Mouse (Mus musculus) gastrocnemius, adult 2 months (tissue): ENCODE measurements around the gene Cpox. TPM values are rescaled to one million over a fixed set of nuclear protein-coding genes. Genes with fewer than 3 reads are reported as not detected.
A peak's percentile ranks its signal among the peaks of the same experiment; 100 is the strongest.

Source experiments
- DNase-seq: peaks from one replicate; pipeline ENCODE4 v3.0.0; 2022
- H3K27ac ChIP-seq: fragments of 200-600 bp; 2 replicates; pipeline ENCODE4 v1.8.1; 2022; ENCODE audit warnings: mild to moderate bottlenecking
- H3K4me3 ChIP-seq: fragments of 200-600 bp; 2 replicates; pipeline ENCODE4 v1.8.1; 2022; ENCODE audit warnings: mild to moderate bottlenecking, moderate library complexity
- CTCF ChIP-seq: fragments of 200-600 bp; IDR thresholded peaks from 2 replicates; pipeline ENCODE4 v1.8.1; 2022; ENCODE audit warnings: antibody characterized with exemption, mild to moderate bottlenecking, moderate library complexity
- intact Hi-C: fragments of 180-260 bp; cut with DNase I; formaldehyde crosslinking; loops from one replicate; pipeline ENCODE4 v1.15.1; 2025
- total RNA-seq, 2 experiments: library from RNA; stranded (reverse); gene quantifications; 2 replicates each; pipeline ENCODE4 v1.2.3; 2021

Gene Cpox
- total RNA-seq, 2 experiments from 2014 or later, result 20.2 to 25.4 TPM

DNA sequence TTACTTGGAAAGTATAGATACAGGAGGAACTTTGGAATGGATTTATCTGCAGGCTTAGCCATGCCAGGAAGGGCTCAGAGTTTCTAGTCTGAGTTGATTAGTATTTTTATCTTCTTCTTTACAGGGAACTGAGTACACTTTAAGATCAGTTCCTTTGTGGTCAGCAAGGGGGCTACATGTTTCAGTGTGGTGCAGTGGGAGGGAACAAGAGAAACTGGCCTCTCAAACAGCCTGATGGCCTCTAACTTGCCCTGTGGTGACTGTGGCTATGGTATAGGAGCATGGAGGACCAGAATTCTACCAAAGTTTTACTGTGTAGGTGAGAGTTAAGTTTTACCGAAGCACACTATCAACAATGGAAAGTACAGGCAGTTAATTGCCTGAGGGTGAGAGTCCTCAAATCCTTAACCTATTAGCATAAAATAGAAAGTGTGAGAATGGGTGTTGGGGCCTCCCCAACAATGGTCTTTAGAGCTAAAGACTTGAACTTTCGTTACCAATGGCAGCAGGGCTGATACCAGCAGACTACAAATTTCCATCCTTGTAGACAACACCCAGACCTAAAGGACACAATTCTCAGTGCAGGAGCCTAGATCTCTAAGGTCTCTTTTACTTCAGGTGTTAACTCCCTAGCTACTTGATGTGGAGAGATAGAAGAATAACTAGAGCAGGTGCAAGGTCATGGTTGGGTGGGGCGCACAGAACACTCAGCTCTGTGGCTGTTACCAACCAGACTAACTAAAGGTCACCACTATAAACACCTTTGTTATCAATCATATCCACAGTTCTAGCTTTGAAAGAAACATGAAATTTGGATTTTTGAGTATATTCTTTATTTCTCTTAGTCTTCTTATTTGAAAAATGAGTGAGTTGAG lies 38.7 kb downstream of the Cpox start:
- Histone ChIP-seq H3K27ac (peak overlapping the region; percentile 74), H3K4me3 (no peak overlapping the region)
- intact Hi-C loops, result no loop called here
- no peak for TF ChIP-seq CTCF
- no peak for DNase-seq

DNA sequence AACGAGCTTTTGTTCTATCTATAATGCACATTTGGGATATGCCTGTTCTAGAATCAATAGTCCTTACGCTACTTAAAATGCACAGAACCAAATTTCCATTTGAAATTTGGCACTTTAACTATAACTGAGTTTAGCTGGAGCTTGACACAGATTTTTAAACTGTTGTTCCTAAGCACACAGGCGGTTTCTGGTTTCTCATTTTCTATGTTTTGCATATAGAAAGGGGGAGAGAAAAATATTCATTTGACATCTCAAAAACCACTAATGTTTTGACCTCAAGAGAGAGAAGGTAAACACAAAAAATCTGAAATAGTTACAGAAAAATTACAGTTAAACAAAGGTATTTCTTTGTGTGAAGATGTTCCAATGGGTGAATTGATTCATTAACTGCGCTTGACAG lies 39.4 kb downstream of the Cpox start:
- intact Hi-C loops, result no loop called here
- DNase-seq, result no peak
- Histone ChIP-seq H3K4me3 (no peak overlapping the region), H3K27ac (no peak overlapping the region)
- TF ChIP-seq CTCF, result no peak

DNA sequence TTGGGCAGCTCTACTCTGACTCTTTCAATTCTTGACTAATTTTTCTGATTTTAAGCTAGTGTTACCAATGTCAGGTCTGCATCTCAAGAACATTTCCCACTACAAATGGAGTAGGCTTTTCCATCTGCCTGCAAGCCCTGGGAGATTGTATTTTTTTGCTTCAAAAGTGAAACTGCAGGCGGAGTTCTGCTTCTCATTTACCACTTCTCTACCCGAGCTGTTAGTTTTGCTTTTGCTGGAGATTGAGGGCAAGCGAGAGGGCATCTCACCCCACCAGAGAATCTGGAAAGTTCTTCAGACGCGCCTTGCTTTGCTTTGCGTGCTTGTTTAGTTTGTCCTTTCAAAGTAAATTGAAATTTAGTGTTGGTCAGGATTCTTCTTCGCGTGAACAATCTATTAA lies 42.1 kb downstream of the Cpox start:
- TF ChIP-seq CTCF, result no peak
- intact Hi-C loops, result no loop called here
- DNase-seq, result no peak

DNA sequence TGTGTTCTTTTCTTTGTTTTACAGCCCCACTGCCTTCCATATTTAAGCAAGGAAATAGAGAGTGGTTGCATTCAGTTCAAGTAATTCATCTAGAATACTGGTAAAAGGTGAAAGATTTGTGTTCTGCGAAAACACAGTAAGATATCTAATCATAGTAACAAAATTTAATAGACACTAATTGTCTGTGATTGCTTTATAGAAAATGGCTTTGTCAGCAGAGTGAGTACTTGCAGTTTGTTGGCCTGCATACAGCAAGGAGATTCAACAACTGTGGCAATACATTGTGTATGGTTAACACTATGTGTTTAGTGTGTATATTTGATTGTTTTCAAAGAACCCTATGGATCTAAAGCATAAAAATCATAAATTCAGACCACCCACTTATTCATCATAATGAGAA lies 43.0 kb downstream of the Cpox start:
- intact Hi-C loops, result no loop called here
- Histone ChIP-seq H3K27ac (no peak overlapping the region), H3K4me3 (no peak overlapping the region)
- DNase-seq, result no peak
- TF ChIP-seq CTCF, result no peak

More for the DNA sequence above, 42.1 kb downstream of the Cpox start:
- peak overlapping the region; percentile 17 for H3K4me3 ChIP-seq
- no peak overlapping the region for H3K27ac ChIP-seq

DNA sequence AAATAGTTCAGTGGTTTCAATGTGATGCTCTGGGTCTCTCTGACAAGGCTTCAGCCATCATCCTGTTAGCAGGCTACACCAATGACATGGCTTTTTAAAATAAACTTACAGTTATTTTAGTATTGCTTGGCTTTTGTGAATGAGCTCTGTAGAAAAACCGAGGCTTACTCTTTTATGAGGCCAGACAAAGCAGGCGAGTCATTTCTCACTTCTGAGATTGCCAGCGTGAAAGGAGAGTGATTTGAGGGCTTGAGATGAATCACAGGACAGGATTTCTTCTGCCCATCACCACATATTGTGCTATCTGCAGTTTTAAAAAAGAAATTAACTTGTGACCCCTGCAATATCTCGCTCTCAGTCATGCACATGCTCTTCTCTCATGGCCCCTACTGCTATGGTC lies 44.9 kb downstream of the Cpox start:
- Histone ChIP-seq H3K27ac (no peak overlapping the region), H3K4me3 (no peak overlapping the region)
- TF ChIP-seq CTCF, result no peak
- DNase-seq, result no peak
- intact Hi-C loops, result no loop called here

DNA sequence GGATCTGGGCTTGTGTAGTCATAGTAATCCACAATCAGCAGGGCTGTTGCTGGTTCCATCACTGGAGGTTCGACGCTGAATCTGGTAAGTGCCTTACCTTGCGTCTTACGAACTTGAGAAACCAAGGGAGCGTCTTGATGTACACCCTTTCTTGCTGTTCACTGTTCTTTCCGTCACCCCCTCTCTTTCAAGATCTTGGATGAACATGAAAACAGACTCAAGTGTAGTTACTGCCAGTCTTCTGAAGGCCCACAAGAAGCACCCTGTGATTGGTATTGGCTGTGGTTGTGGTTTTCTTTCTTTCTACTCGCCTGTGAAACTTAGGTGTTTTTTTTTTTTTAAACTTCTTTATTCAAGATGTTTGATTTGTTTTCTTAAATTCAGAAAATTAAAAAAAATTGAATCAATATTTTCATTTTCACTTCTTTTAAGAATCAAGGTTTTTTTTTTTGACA lies 48.6 kb downstream of the Cpox start, which contains the start of gene Gpr15:
TSS of gene Gpr15 (minus strand) at position 405 of the 455 bp plus-strand sequence.
- Histone ChIP-seq H3K4me3 (no peak within 1 kb of the TSS), H3K27ac (no peak within 1 kb of the TSS)
- no peak for DNase-seq
- no peak for TF ChIP-seq CTCF
- intact Hi-C loops, result no loop called here

DNA sequence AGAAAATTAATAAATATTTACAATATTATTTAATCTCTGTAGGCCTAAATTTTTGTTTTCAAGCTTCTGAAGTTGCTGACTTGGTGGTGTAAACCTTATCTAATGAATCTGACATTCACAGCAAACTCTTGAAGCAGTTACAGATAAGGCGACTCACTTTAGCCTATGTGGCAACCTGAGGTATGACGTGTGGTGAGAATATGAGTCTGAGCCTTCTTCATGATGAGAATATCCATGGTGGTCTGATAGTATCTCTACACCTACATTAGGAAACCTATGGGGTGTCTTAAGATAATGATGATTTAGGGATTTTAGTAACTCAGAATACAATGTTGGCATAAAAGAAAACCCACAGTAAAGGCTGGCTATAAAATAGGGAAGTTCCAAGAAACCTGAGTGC lies 52.2 kb downstream of the Cpox start:
- no peak overlapping the region for H3K4me3 ChIP-seq
- DNase-seq, result no peak
- intact Hi-C loops, result no loop called here
- no peak for TF ChIP-seq CTCF
- no peak overlapping the region for H3K27ac ChIP-seq

DNA sequence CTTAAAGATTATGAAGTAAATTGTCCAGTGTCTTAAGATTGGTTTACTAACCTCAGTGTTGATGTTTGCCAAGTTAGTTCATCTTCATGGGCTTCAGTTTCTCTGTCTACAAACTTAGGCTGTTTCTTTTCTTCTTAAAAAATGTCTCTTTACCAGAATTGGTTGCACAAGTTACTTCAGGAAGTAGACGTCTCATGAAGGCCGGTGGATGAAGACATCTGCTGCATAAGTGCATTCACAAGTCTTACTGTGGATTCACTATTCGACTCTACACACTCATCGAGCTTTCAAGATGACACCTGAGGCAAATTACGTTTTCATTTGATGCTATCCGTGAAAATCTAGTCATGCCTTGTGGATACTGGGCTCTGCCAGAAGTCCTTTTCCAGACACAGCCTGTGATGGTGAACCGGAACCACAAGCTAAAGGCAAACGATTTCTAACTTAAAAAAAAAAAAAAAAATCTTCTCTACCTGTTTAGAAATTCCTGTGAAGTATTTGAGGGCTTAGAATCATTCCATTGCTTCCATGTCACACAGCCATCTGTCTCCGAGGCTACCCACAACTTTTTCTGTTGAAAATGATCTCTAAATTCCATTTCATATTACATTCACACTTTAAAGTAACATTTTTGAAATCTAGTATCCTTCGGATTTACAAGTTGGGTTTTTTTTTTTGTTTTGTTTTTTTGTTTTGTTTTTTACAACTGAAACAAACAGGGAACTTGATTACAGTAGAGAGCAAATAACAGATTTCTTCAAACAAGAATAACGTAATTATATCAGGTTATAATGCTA lies 56.8 kb downstream of the Cpox start:
- no peak overlapping the region for H3K27ac ChIP-seq
- peak overlapping the region; percentile 81 for H3K4me3 ChIP-seq
- intact Hi-C loops, result no loop called here
- no peak for TF ChIP-seq CTCF
- DNase-seq, result no peak

DNA sequence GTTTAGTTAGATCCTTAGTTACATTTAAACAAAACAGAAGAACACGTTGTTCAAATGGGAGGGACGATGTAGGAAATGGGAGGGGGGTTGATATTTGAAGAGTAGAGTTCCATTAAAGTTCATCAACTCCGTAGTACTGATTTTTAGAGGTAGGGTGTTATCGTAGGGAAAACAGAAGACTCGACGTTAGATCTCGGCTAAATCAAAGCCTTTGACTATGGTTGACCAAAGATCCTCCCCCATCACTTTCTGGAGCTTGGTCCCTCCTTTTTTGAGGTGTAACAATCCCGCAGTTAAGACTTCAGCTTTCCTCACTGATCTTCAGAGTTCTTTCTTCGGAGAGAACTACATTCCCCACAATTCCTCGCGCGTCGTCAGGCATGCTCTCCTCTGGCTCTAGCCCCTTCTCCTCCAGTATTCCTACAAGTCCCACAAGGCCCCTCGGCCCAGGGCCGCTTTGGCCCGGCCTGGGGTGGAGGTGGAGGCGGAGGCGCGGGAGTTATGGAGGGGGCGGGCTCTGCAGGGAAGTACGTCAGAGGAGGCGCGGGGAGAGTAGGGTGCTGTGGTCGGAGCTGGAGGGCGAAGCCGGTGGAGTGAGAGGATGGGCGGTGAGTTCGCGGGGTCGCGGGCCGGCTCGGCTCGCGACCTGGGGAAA lies 57.5 kb downstream of the Cpox start, which contains the start of gene Cldnd1:
TSS of gene Cldnd1 (plus strand) at position 434 of the 655 bp plus-strand sequence.
- Histone ChIP-seq H3K4me3 (peak within 1 kb of the TSS; percentile 81), H3K27ac (peak within 1 kb of the TSS; percentile 92)
- intact Hi-C loops, result loop anchor here (2.0 kb wide), 1 partner anchor 57 kb away; the partner anchor contains the start of gene Cpox
- no peak for TF ChIP-seq CTCF
- peak; percentile 97 for DNase-seq

DNA sequence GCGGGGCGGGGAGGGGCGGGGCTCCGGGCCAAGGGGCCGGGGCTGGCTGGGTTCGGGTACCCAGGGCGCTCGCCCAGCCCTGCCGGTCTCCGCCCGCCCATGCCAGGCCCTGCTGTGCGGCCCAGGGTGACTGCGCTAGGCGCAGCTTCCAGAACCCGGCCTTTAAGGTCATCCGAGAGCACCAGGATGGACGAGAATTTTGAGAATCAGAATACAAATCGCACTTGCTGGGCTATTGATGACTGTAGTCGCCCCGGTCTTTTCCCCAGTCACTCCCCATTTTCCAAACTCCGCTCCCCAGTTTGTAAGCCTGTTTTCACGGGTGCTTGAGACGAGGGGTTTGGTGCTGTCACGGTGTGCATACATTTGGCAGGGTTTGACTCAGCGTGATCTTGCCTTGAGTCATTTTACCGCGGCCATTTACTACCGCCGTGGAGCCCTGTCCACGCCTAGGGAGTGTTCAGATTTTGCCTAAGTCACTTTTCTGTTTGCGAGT lies 58.1 kb downstream of the Cpox start:
- no peak for DNase-seq
- Histone ChIP-seq H3K4me3 (peak overlapping the region; percentile 81), H3K27ac (peak overlapping the region; percentile 92)
- TF ChIP-seq CTCF, result no peak
- intact Hi-C loops, result loop anchor here (2.0 kb wide), 1 partner anchor 57 kb away; the partner anchor contains the start of gene Cpox

DNA sequence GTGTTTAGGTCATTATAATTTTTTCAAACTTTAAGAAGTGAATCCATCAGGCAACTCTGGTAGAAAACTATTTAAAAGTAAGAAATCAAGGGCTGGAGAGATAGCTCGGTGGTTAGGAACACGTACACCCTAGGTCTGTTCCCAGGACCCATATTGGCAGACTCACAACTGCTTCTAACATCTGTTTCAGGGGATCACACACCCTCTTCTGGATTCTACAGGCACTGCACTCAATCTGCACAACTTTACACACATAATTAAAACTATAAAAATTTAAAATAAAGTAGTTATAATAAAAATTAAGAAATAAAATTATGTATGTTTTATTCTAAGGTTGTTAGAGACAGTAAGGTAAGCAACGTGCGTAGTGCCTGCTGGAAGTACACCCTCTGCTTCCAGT lies 68.1 kb downstream of the Cpox start:
- intact Hi-C loops, result no loop called here
- Histone ChIP-seq H3K4me3 (no peak overlapping the region), H3K27ac (no peak overlapping the region)
- TF ChIP-seq CTCF, result peak; percentile 44
- no peak for DNase-seq

DNA sequence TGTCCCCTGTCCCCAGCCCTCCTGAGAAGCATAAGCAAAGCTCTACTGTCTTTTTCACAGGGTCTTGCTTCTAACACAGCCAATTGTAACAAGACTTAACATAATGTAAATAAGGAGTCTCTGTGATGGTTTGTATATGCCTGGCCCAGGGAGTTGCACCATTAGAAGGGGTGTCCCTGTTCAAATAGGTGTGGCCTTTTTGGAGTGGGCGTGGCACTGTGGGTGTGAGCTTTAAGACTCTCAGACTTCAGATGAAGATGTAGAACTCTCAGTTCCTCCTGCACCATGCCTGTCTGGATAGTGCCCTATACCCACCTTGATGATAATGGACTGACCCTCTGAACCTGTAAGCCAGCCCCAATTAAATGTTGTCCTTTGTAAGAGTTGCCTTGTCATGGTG lies 68.7 kb downstream of the Cpox start:
- intact Hi-C loops, result no loop called here
- no peak for TF ChIP-seq CTCF
- Histone ChIP-seq H3K4me3 (no peak overlapping the region), H3K27ac (no peak overlapping the region)
- no peak for DNase-seq
